Comparison of ENCODE assay signal across 7 mouse cellular contexts in genomic region chr5:110979011-110979860, GRCm38 (mm10).
A peak's percentile ranks its signal among the peaks of the same experiment; 100 is the strongest.
DNase-seq lines count a peak whose midpoint lies in the region; ATAC-seq and TF ChIP-seq lines count a peak whose summit lies in the region.

No protein-coding gene starts in this region.

- no peaks in the 10 kb centered on the region for H3K9me3 ChIP-seq in forebrain, embryonic 14.5 days (replicated peaks; ENCODE audit: control insufficient read depth, low read length)
- H3K9me3 ChIP-seq in megakaryocyte, embryonic 14.5 days, result peaks cover 6% of the 10 kb centered on the region

- peak overlapping the region; percentile 88 for H3K9ac ChIP-seq in forebrain, embryonic 14.5 days (ENCODE audit: low read length)

- under 1% methylated on average over 74 of the region's 104 CpGs for WGBS in forebrain, embryonic 14.5 days

- intact Hi-C loops in heart, postnatal 36 days (cut with DNase I), result loop anchor here (5.0 kb wide), 2 partner anchors 78 to 142 kb away; partner anchors contain the start of genes Chek2 and Hscb
- intact Hi-C loops in left cerebral cortex, postnatal 25 days (cut with DNase I), result loop anchor here (5.0 kb wide), 1 partner anchor 283 kb away; no protein-coding TSS in a partner anchor

- no peak for TF ChIP-seq CTCF in bone marrow macrophage, adult 2 months (IDR thresholded peaks at IDR 0.05; ENCODE audit: low read depth, low read length)

- H3K27me3 ChIP-seq in forebrain, embryonic 14.5 days (replicated peaks; ENCODE audit: control insufficient read depth, insufficient read depth, low read length), result no peaks in the 10 kb centered on the region
- peaks cover 77% of the 10 kb centered on the region for H3K27me3 ChIP-seq in megakaryocyte, embryonic 14.5 days (replicated peaks)

- no peak overlapping the region for H3K27ac ChIP-seq in bone marrow macrophage, adult 2 months (ENCODE audit: insufficient read depth, low read depth, low read length)
- peak overlapping the region; percentile 89 for H3K27ac ChIP-seq in forebrain, embryonic 14.5 days (ENCODE audit: low read depth, low read length)

- peak overlapping the region; percentile 35 for H3K4me3 ChIP-seq in bone marrow macrophage, adult 2 months (ENCODE audit: insufficient read depth, low read length)
- peak overlapping the region; percentile 71 for H3K4me3 ChIP-seq in forebrain, embryonic 14.5 days (ENCODE audit: low read depth, low read length)
- peak overlapping the region; percentile 93 for H3K4me3 ChIP-seq in megakaryocyte, embryonic 14.5 days (replicated peaks)

- no peaks in the 10 kb centered on the region for H3K36me3 ChIP-seq in forebrain, embryonic 14.5 days (ENCODE audit: control insufficient read depth, insufficient read depth, low read length)
- H3K36me3 ChIP-seq in megakaryocyte, embryonic 14.5 days (replicated peaks; ENCODE audit: low read length), result no peaks in the 10 kb centered on the region

- no peak for TF ChIP-seq POLR2A in bone marrow macrophage, adult 2 months (IDR thresholded peaks at IDR 0.05; ENCODE audit: borderline replicate concordance, low read depth, low read length)

- ATAC-seq in forebrain, embryonic 14.5 days, result peak; percentile 75

- peak; percentile 59 for DNase-seq in NIH3T3 (ENCODE audit: low read depth)
- peak; percentile 63 for DNase-seq in forebrain, embryonic 14.5 days (ENCODE audit: low spot score)
- DNase-seq in heart, postnatal 36 days, result peak; percentile 56 to 74
- DNase-seq in left cerebral cortex, postnatal 25 days (ENCODE audit: low spot score in 2 of 2), result peak; percentile 15 to 32
- peak; percentile 49 for DNase-seq in right cerebral cortex, postnatal 4 days

- no peaks in the 10 kb centered on the region; the same call in 1 of the 2 replicates for H3K4me1 ChIP-seq in bone marrow macrophage, adult 2 months (ENCODE audit: control insufficient read depth, insufficient read depth, low read length)
- H3K4me1 ChIP-seq in forebrain, embryonic 14.5 days (ENCODE audit: control insufficient read depth, insufficient read depth, low read length), result peaks cover 9% of the 10 kb centered on the region
- H3K4me1 ChIP-seq in megakaryocyte, embryonic 14.5 days, result peaks cover 16% of the 10 kb centered on the region

- H3K4me2 ChIP-seq in forebrain, embryonic 14.5 days (ENCODE audit: low read length), result peak overlapping the region; percentile 81

Comparison
In these comparisons a context has a peak if more than half of its experiments do, and no peak if none do; other contexts are left out.
1. H3K4me3 ChIP-seq: peak in every context shown above with its lines; median percentile 93 in megakaryocyte, embryonic 14.5 days; 71 in forebrain, embryonic 14.5 days; 35 in bone marrow macrophage, adult 2 months.